ENCODE assay signal across 8 mouse cellular contexts in the genomic region with DNA sequence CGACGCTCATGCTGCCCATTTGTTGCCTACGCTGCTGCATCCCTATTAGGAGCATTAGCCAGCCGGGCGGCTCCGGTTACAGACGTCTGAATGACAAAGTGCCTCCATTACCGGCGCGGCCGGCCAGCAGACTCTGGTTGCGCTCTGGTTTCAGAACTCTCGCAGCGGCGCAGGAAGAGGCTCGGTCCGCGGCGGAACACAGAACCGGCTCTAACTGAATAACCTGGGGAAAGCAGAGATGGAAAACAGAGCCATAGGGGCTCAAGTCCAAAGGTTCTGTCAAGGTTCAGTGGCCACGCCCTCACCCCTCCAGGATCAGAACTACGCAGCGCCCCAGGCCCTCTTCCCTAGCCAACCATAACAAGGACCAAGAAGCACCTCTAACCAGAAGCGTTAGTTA. TPM values are rescaled to one million over a fixed set of nuclear protein-coding genes. Genes with fewer than 3 reads are reported as not detected.
DNase-seq lines count a peak whose midpoint lies in the region; ATAC-seq lines count a peak whose summit lies in the region.

No protein-coding gene starts in this region.

- H3K9ac ChIP-seq in heart, embryonic 11.5 days (ENCODE audit: low read depth, low read length) = no peak overlapping the region
- no peak overlapping the region for H3K9ac ChIP-seq in forebrain, embryonic 14.5 days (ENCODE audit: low read length)
- no peak overlapping the region for H3K9ac ChIP-seq in midbrain, embryonic 11.5 days (ENCODE audit: low read length)

- no peak for ATAC-seq in heart, embryonic 11.5 days (replicated peaks; ENCODE audit: insufficient number of reproducible peaks, low FRiP score, low TSS enrichment)
- no peak for ATAC-seq in forebrain, embryonic 14.5 days
- ATAC-seq in midbrain, embryonic 11.5 days (ENCODE audit: low FRiP score) = no peak

- no peak for DNase-seq in heart, postnatal 25 days (ENCODE audit: low spot score)
- DNase-seq in forebrain, embryonic 14.5 days (ENCODE audit: low spot score) = peak; percentile 53
- peak; percentile 88 for DNase-seq in kidney, adult 9 months
- DNase-seq in midbrain, embryonic 11.5 days (ENCODE audit: low spot score, missing footprints) = peak; percentile 93
- DNase-seq in left cerebral cortex, postnatal 4 days = no peak
- no peak for DNase-seq in right cerebral cortex, adult 18-20 months
- no peak for DNase-seq in left cerebral cortex, postnatal 36 days (ENCODE audit: low spot score in 2 of 2)

- H3K4me2 ChIP-seq in heart, embryonic 11.5 days = peak overlapping the region; percentile 75
- peak overlapping the region; percentile 77 for H3K4me2 ChIP-seq in forebrain, embryonic 14.5 days (ENCODE audit: low read length)
- peak overlapping the region; percentile 55 for H3K4me2 ChIP-seq in midbrain, embryonic 11.5 days

- peak overlapping the region; percentile 45 for H3K4me3 ChIP-seq in heart, embryonic 11.5 days (ENCODE audit: low read depth, low read length)
- peak overlapping the region; percentile 34 for H3K4me3 ChIP-seq in forebrain, embryonic 14.5 days (ENCODE audit: low read depth, low read length)
- peak overlapping the region; percentile 33 for H3K4me3 ChIP-seq in midbrain, embryonic 11.5 days (ENCODE audit: low read depth, low read length)

- peaks cover 42% of the 10 kb centered on the region for H3K4me1 ChIP-seq in heart, embryonic 11.5 days (ENCODE audit: control insufficient read depth, insufficient read depth, low read length)
- H3K4me1 ChIP-seq in forebrain, embryonic 14.5 days (ENCODE audit: control insufficient read depth, insufficient read depth, low read length) = peaks cover 21% of the 10 kb centered on the region
- H3K4me1 ChIP-seq in midbrain, embryonic 11.5 days (ENCODE audit: control insufficient read depth, insufficient read depth, low read length) = peaks cover 21% of the 10 kb centered on the region

- H3K27me3 ChIP-seq in heart, embryonic 11.5 days (ENCODE audit: control insufficient read depth, insufficient read depth, low read length) = peaks cover 91% of the 10 kb centered on the region
- peaks cover 69% of the 10 kb centered on the region for H3K27me3 ChIP-seq in forebrain, embryonic 14.5 days (replicated peaks; ENCODE audit: control insufficient read depth, insufficient read depth, low read length)
- H3K27me3 ChIP-seq in midbrain, embryonic 11.5 days (ENCODE audit: control insufficient read depth, insufficient read depth, low read length) = peaks cover 74% of the 10 kb centered on the region

- H3K36me3 ChIP-seq in heart, embryonic 11.5 days (ENCODE audit: control insufficient read depth, insufficient read depth, low read length) = no peaks in the 10 kb centered on the region
- H3K36me3 ChIP-seq in forebrain, embryonic 14.5 days (ENCODE audit: control insufficient read depth, insufficient read depth, low read length) = no peaks in the 10 kb centered on the region
- H3K36me3 ChIP-seq in midbrain, embryonic 11.5 days (ENCODE audit: control insufficient read depth, insufficient read depth, low read length) = no peaks in the 10 kb centered on the region

- intact Hi-C loops in heart, postnatal 25 days (cut with DNase I) = loop anchor here (5.0 kb wide), 1 partner anchor 62 kb away; no protein-coding TSS in a partner anchor
- intact Hi-C loops in left cerebral cortex, postnatal 4 days (cut with DNase I) = loop anchor here (5.0 kb wide), 2 partner anchors 53 to 62 kb away; no protein-coding TSS in a partner anchor
- intact Hi-C loops in left cerebral cortex, postnatal 36 days (cut with DNase I) = no loop called here

- H3K27ac ChIP-seq in heart, embryonic 11.5 days (ENCODE audit: low read depth, low read length) = no peak overlapping the region
- no peak overlapping the region for H3K27ac ChIP-seq in forebrain, embryonic 14.5 days (ENCODE audit: low read depth, low read length)
- H3K27ac ChIP-seq in midbrain, embryonic 11.5 days (ENCODE audit: low read depth, low read length) = no peak overlapping the region

- no peaks in the 10 kb centered on the region for H3K9me3 ChIP-seq in heart, embryonic 11.5 days (replicated peaks; ENCODE audit: control insufficient read depth, low read length)
- H3K9me3 ChIP-seq in forebrain, embryonic 14.5 days (replicated peaks; ENCODE audit: control insufficient read depth, low read length) = no peaks in the 10 kb centered on the region
- H3K9me3 ChIP-seq in midbrain, embryonic 11.5 days (ENCODE audit: control insufficient read depth, low read length) = no peaks in the 10 kb centered on the region

- under 1% methylated on average over 24 of the region's 24 CpGs for WGBS in heart, embryonic 11.5 days (ENCODE audit: insufficient replicate concordance)
- WGBS in forebrain, embryonic 14.5 days = 0% methylated on average over 24 of the region's 24 CpGs
- WGBS in midbrain, embryonic 11.5 days = 1% methylated on average over 24 of the region's 24 CpGs

RNA-seq across cellular contexts. Expression of a gene that starts 2.3 kb away (rescaled TPM):
- polyA plus RNA-seq in heart, embryonic 11.5 days (2014; fragmentation: Nextera tagmentation; extraction: Ambion mirVana) = 3.6 TPM in 2 replicates
- under 1 TPM; 0.44 to 0.70 TPM for total RNA-seq in heart, postnatal 25 days (2021)
- 5.0 and 7.8 TPM in 2 replicates for polyA plus RNA-seq in forebrain, embryonic 14.5 days (2014; fragmentation: Nextera tagmentation; extraction: Ambion mirVana)
- polyA plus RNA-seq in midbrain, embryonic 11.5 days (2014; fragmentation: Nextera tagmentation; extraction: Ambion mirVana) = 14.2 and 14.6 TPM in 2 replicates
- total RNA-seq in left cerebral cortex, postnatal 4 days (2021) = 1 to 10 TPM; 4.2 to 8.1 TPM
- total RNA-seq in left cerebral cortex, postnatal 36 days (2021) = 1 to 10 TPM in 1 of 2 experiments, under 1 TPM in 1; 0.74 to 1.7 TPM

Comparison
In these comparisons a context has a peak if more than half of its experiments do, and no peak if none do; other contexts are left out.
1. DNase-seq: peak in forebrain, embryonic 14.5 days (single experiment), kidney, adult 9 months (single experiment) and midbrain, embryonic 11.5 days (single experiment); none in heart, postnatal 25 days (single experiment), left cerebral cortex, postnatal 4 days (single experiment), right cerebral cortex, adult 18-20 months (single experiment) and left cerebral cortex, postnatal 36 days (0 of 2).
2. Peak in every context shown above with its lines, with median percentiles within 50 percentile points of each other: H3K4me2 ChIP-seq and H3K4me3 ChIP-seq.